Mouse (Mus musculus) kidney, adult 2 months (tissue): ENCODE data around the gene Rpl37a.

Source experiments
- CTCF ChIP-seq: fragments of 200-500 bp; conservative IDR thresholded peaks from 2 replicates; pipeline ENCODE4 v1.5.1; 2011; ENCODE audit warnings: low read depth, mild to moderate bottlenecking, control low read depth, low read length, moderate library complexity, mixed read lengths; ENCODE audit not compliant: insufficient read depth, insufficient read length
- POLR2A ChIP-seq: fragments of 200-500 bp; IDR thresholded peaks from one replicate; pipeline ENCODE4 v1.6.1; 2011; ENCODE audit warnings: low read depth, low read length, control low read depth

DNA sequence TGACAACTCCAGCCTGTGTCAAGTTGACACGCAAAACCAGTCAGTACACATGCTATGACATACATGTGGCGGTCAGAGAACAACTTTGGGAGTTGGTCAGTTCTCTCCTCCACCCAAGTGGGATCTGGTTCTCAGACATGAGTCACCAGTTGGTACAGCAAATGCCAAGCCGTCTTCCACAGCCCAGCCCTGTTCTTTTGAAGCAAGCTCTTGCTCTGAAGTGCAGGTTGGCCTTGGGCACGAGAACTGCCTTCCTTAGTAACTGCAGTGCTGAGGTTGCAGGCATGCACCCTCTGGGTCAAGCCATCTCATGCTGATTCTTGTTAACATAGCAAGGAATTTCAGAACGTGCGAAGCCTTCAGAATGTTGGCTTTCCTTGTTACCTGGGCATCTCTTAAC, 42.1 kb downstream of the Rpl37a start:
- TF ChIP-seq POLR2A = no peak
- no peak for TF ChIP-seq CTCF
